ENCODE assay signal across 13 mouse cellular contexts in genomic region chr9:97602476-97602875, GRCm38 (mm10).
DNase-seq lines count a peak whose midpoint lies in the region; ATAC-seq lines count a peak whose summit lies in the region.
"Had no signal": no experiment of that assay in that cellular context is flagged by ENCODE, and none has a peak within 500 bp of the region (broad histone marks: within the 10 kb centered on the region; RNA-seq: fewer than 3 reads in every experiment).

No protein-coding gene starts in this region.

- H3K4me2 ChIP-seq in hindbrain, embryonic 14.5 days (replicated peaks): no peak overlapping the region

- WGBS in hindbrain, embryonic 14.5 days: 51% methylated on average over 5 of the region's 5 CpGs

- H3K4me1 ChIP-seq in hindbrain, embryonic 14.5 days (replicated peaks; ENCODE audit: control insufficient read depth, insufficient read depth, low read length): no peaks in the 10 kb centered on the region

- H3K27me3 ChIP-seq in hindbrain, embryonic 14.5 days (ENCODE audit: control insufficient read depth, insufficient read depth, low read length): no peaks in the 10 kb centered on the region

- H3K4me3 ChIP-seq in hindbrain, embryonic 14.5 days (replicated peaks; ENCODE audit: low read length): no peak overlapping the region
- H3K4me3 ChIP-seq: midbrain, embryonic 10.5 days had no signal

- DNase-seq in left cerebral cortex, postnatal 4 days: peak; percentile 71
- DNase-seq in left cerebral cortex, adult 8-10 months (ENCODE audit: low spot score in 2 of 2): no peak
- DNase-seq in embryo, embryonic 10 days (ENCODE audit: low spot score): peak; percentile 74
- DNase-seq in hindbrain, embryonic 14.5 days (ENCODE audit: low spot score): peak; percentile 42
- DNase-seq in retina, embryonic 14.5 days (ENCODE audit: low spot score): peak; percentile 30
- DNase-seq in right cerebral cortex, postnatal 25 days: no peak
- no peak for DNase-seq in layer of hippocampus, postnatal 25 days (ENCODE audit: extremely low spot score in 1 of 2, low spot score in 1 of 2)
- DNase-seq: cerebellum, postnatal 25 days; kidney, postnatal 36 days had no signal

- H3K9ac ChIP-seq in hindbrain, embryonic 14.5 days: no peak overlapping the region
- H3K9ac ChIP-seq: liver, embryonic 14.5 days had no signal

- H3K9me3 ChIP-seq in hindbrain, embryonic 14.5 days (ENCODE audit: control insufficient read depth, low read length): no peaks in the 10 kb centered on the region
- H3K9me3 ChIP-seq: midbrain, embryonic 10.5 days had no signal

- no peak overlapping the region for H3K27ac ChIP-seq in hindbrain, embryonic 14.5 days
- H3K27ac ChIP-seq: liver, embryonic 14.5 days; midbrain, embryonic 10.5 days; stomach, postnatal 0 days had no signal

- no peaks in the 10 kb centered on the region for H3K36me3 ChIP-seq in hindbrain, embryonic 14.5 days (replicated peaks; ENCODE audit: control insufficient read depth, insufficient read depth)
- H3K36me3 ChIP-seq: midbrain, embryonic 10.5 days had no signal

- peak; percentile 48; the same call in 1 of the 2 replicates for ATAC-seq in hindbrain, embryonic 14.5 days (ENCODE audit: low FRiP score)
- ATAC-seq: inflammation-experienced regulatory T-cells, adult 6 months had no signal

- intact Hi-C loops in left cerebral cortex, postnatal 4 days (cut with DNase I): no loop called here

Comparison
In these comparisons a context has a peak if more than half of its experiments do, and no peak if none do; other contexts are left out.
1. DNase-seq: peak in left cerebral cortex, postnatal 4 days (single experiment), embryo, embryonic 10 days (single experiment), hindbrain, embryonic 14.5 days (single experiment) and retina, embryonic 14.5 days (single experiment); none in left cerebral cortex, adult 8-10 months (0 of 2), right cerebral cortex, postnatal 25 days (single experiment) and layer of hippocampus, postnatal 25 days (0 of 2).